Mouse (Mus musculus) ES-E14 (cell line): ENCODE results near the gene Cyp2a12.
"Not testable (repeated sequence)": the region's sequence is repeated elsewhere in the genome, so short reads cannot be mapped to it uniquely, and the experiment has no call there.

ENCODE experiments used
- HCFC1 ChIP-seq: IDR thresholded peaks from 2 replicates; pipeline ENCODE4 v1.6.1; 2012; ENCODE audit warnings: low read length, inconsistent platforms, borderline replicate concordance; ENCODE audit not compliant: insufficient read depth
- ZC3H11A ChIP-seq: IDR thresholded peaks from 2 replicates; pipeline ENCODE4 v1.6.1; 2012; ENCODE audit warnings: low read depth, mild to moderate bottlenecking, inconsistent platforms, low read length, borderline replicate concordance

DNA sequence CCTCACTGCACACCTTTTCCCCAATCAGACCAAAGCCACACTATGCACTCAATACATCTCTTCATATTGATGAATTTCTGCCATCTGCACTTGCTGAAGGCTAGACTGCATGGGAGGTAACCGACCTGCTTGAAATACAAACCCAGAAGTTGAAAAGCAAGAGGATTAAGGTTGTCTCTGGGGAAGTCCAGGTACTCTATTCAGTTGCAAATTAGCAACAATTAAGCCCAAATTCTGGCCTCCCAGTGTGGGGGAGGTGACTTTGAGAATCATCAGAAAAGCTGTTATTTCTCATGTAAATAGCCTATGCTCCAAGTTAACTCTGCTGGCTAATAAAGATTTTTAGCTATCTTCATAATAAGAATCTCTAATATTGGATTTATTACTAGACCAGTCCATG is 45.7 kb upstream of the Cyp2a12 start:
- not testable (repeated sequence) for TF ChIP-seq ZC3H11A, HCFC1
